Mouse (Mus musculus) kidney, adult 2 months (tissue): ENCODE measurements around the gene Fbxl2. TPM values are rescaled to one million over a fixed set of nuclear protein-coding genes. Genes with fewer than 3 reads are reported as not detected.
A peak's percentile ranks its signal among the peaks of the same experiment; 100 is the strongest.

Experiments used
- DNase-seq: peaks from one replicate; pipeline ENCODE4 v3.0.0; 2021
- H3K27ac ChIP-seq: fragments of 200-500 bp; 2 replicates; pipeline ENCODE4 v1.5.1; 2012; ENCODE audit warnings: low read depth, low read length, control low read depth, inconsistent platforms; ENCODE audit not compliant: insufficient read depth
- H3K27me3 ChIP-seq: fragments of 200-500 bp; replicated peaks from 2 replicates; pipeline ENCODE4 v1.6.1; 2012; ENCODE audit warnings: mild to moderate bottlenecking, moderate library complexity, low read length, inconsistent platforms; ENCODE audit not compliant: control insufficient read depth, insufficient read depth
- H3K36me3 ChIP-seq: fragments of 200-500 bp; 2 replicates; pipeline ENCODE4 v1.6.1; 2012; ENCODE audit warnings: mild to moderate bottlenecking, moderate library complexity, low read length, inconsistent platforms; ENCODE audit not compliant: control insufficient read depth, insufficient read depth
- H3K4me1 ChIP-seq: fragments of 200-500 bp; 2 replicates; pipeline ENCODE4 v1.6.1; 2011; ENCODE audit warnings: low read length; ENCODE audit not compliant: control insufficient read depth, insufficient read depth
- H3K4me3 ChIP-seq: fragments of 200-500 bp; 2 replicates; pipeline ENCODE4 v1.5.1; 2011; ENCODE audit warnings: mild to moderate bottlenecking, low read depth, low read length, control low read depth; ENCODE audit not compliant: insufficient read depth
- CTCF ChIP-seq: fragments of 200-500 bp; conservative IDR thresholded peaks from 2 replicates; pipeline ENCODE4 v1.5.1; 2011; ENCODE audit warnings: low read depth, mild to moderate bottlenecking, control low read depth, low read length, moderate library complexity, mixed read lengths; ENCODE audit not compliant: insufficient read depth, insufficient read length
- POLR2A ChIP-seq: fragments of 200-500 bp; IDR thresholded peaks from one replicate; pipeline ENCODE4 v1.6.1; 2011; ENCODE audit warnings: low read depth, low read length, control low read depth
- WGBS: fragments of 180-500 bp; shearing (Covaris S2); methylation state at CpG from one replicate; pipeline ENCODE4 v1.1.7; 2018; 5-methylcytosine and 5-hydroxymethylcytosine counted together
- polyA plus RNA-seq: library from polyadenylated mRNA; depleted of rRNA; stranded (reverse); fragments of >200 nt; gene quantifications from 2 replicates; pipeline ENCODE4 v1.2.3, GENCODE M21; 2012

The Fbxl2 gene
- polyA plus RNA-seq, 1 experiment = 2.8 TPM

GRCm38 (mm10) chr9:114044446-114044845 lies 1.5 kb downstream of the Fbxl2 start:
- H3K4me3 ChIP-seq = no peak overlapping the region
- 55% methylated on average over 3 of the region's 3 CpGs for WGBS
- H3K4me1 ChIP-seq = no peaks in the 10 kb centered on the region
- H3K36me3 ChIP-seq = no peaks in the 10 kb centered on the region
- H3K27me3 ChIP-seq = no peaks in the 10 kb centered on the region
- H3K27ac ChIP-seq = no peak overlapping the region
- DNase-seq = peak; percentile 19
- TF ChIP-seq CTCF (peak; percentile 56), POLR2A (no peak)

GRCm38 (mm10) chr9:114042490-114042889 lies 3.5 kb downstream of the Fbxl2 start:
- 42% methylated on average over 6 of the region's 6 CpGs for WGBS

GRCm38 (mm10) chr9:114040945-114041344 lies 5.0 kb downstream of the Fbxl2 start:
- 0 out of 2 replicates have a peak, but pooled peaks have one; percentile 9 for TF ChIP-seq CTCF
- TF ChIP-seq POLR2A = no peak
- Histone ChIP-seq H3K27me3 (no peaks in the 10 kb centered on the region), H3K4me1 (no peaks in the 10 kb centered on the region), H3K4me3 (no peak overlapping the region), H3K36me3 (no peaks in the 10 kb centered on the region), H3K27ac (no peak overlapping the region)
- WGBS = 75% methylated on average over 4 of the region's 4 CpGs
- DNase-seq = no peak

More at GRCm38 (mm10) chr9:114042490-114042889, 3.5 kb downstream of the Fbxl2 start:
- H3K27ac ChIP-seq = no peak overlapping the region
- H3K4me3 ChIP-seq = no peak overlapping the region
- no peak for DNase-seq
- TF ChIP-seq CTCF (no peak), POLR2A (no peak)
- H3K27me3 ChIP-seq = no peaks in the 10 kb centered on the region
- H3K4me1 ChIP-seq = no peaks in the 10 kb centered on the region
- no peaks in the 10 kb centered on the region for H3K36me3 ChIP-seq

DNA sequence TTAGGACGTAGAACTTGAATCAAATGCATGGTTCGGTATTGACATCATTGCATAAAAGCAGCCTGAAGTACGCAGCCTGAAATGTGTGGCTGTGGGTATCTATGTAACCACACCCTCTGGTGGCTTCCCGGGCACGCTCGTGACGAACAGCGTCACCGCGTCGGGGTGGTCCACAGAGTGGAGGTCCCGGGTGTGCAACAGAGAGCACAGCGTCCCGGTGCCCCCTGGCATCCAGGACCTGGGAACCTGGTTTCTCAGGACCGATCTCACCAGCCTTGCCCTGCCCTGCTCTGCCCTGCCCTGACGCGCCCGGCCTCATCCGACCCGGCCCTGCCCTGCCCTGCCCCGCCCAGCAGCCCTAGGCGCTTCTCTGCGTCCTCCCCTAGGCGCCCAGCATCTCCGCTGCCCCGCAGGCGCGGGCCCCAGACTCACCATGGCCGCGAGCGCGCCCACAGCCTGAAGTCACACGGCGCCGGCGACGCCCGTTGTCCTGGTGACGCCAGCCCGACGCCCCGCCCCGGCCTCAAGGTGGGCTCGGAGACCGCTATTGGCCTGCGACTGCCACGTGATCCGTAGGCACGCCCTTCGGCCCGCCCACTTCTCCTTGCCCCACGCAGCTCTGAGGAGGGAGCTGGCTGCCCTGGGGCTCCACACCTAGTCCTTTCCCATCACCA lies 19.6 kb downstream of the Fbxl2 start:
- Histone ChIP-seq H3K27ac (no peak overlapping the region), H3K4me3 (peak overlapping the region; percentile 67), H3K36me3 (no peaks in the 10 kb centered on the region), H3K27me3 (no peaks in the 10 kb centered on the region), H3K4me1 (no peaks in the 10 kb centered on the region)
- TF ChIP-seq CTCF (no peak), POLR2A (no peak)
- WGBS = 1% methylated on average over 52 of the region's 52 CpGs
- DNase-seq = peak; percentile 58

DNA sequence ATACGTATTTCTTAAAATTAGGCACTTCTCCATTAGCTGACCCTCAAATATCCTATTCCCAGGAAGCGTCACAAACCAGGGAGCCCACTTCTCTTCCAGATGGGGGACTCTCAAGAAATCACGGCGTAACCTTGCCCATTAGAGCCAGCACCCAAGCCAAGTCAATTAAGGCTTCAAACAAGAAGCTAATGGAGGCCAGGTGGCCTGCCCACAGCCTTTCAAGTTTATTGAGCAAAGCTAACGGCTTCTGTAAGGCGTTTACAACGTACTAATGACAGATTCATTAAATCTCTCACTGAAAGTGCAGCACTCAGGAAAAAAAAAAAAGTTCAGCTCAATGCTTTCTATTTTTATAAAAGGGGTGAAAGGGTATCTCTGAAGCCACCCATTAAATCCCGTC lies 20.1 kb downstream of the Fbxl2 start:
- no peak for DNase-seq
- Histone ChIP-seq H3K36me3 (no peaks in the 10 kb centered on the region), H3K4me3 (peak overlapping the region; percentile 67; the same call in 1 of the 2 replicates), H3K4me1 (no peaks in the 10 kb centered on the region), H3K27me3 (no peaks in the 10 kb centered on the region), H3K27ac (no peak overlapping the region)
- 12% methylated on average over 8 of the region's 8 CpGs for WGBS
- TF ChIP-seq CTCF (no peak), POLR2A (no peak)

GRCm38 (mm10) chr9:114025182-114025581 lies 20.8 kb downstream of the Fbxl2 start:
- Histone ChIP-seq H3K4me3 (no peak overlapping the region), H3K27ac (no peak overlapping the region), H3K36me3 (no peaks in the 10 kb centered on the region), H3K27me3 (no peaks in the 10 kb centered on the region), H3K4me1 (no peaks in the 10 kb centered on the region)
- no peak for TF ChIP-seq POLR2A
- no peak for TF ChIP-seq CTCF
- DNase-seq = no peak
- WGBS = 47% methylated on average over 9 of the region's 9 CpGs

DNA sequence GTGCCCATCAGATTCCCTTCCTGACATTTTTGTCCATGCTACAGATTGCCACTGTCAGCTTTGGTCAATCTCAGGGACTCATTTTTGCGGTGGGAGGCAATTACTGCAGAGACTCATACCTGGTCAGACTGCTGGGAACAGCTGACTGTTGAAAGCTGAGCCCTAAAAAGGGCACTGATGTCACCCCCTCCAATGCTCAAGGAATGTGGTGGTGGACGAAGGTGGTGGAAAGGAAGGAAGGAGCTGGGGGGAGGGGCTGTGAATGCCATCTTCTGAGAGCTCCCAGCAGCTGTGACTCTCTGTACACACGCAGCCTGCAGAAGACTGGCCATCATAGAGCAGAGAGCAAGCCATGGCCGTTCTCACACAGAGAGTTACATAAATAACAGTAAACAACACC lies 23.9 kb downstream of the Fbxl2 start:
- no peaks in the 10 kb centered on the region for H3K36me3 ChIP-seq
- no peak for TF ChIP-seq CTCF
- no peak for TF ChIP-seq POLR2A
- no peaks in the 10 kb centered on the region for H3K27me3 ChIP-seq
- WGBS = 56% methylated on average over 4 of the region's 4 CpGs
- no peaks in the 10 kb centered on the region for H3K4me1 ChIP-seq
- no peak overlapping the region for H3K4me3 ChIP-seq
- no peak for DNase-seq
- H3K27ac ChIP-seq = no peak overlapping the region
